Mouse (Mus musculus) lung, embryonic 14.5 days (tissue): ENCODE measurements around the gene Myo7a. TPM values are rescaled to one million over a fixed set of nuclear protein-coding genes. Genes with fewer than 3 reads are reported as not detected.

Experiments
- ATAC-seq: fragments of 200-750 bp; cut with Nextera tagmentation; 2 replicates; pipeline ENCODE4 v1.8.0; 2017; ENCODE audit warnings: mild to moderate bottlenecking, moderate TSS enrichment, moderate library complexity; ENCODE audit not compliant: insufficient read depth
- DNase-seq: peaks from one replicate; pipeline ENCODE4 v3.0.0-alpha.2; 2015
- H3K27ac ChIP-seq: fragments of 300-500 bp; sonication (generic); 2 replicates; pipeline ENCODE4 v1.5.1; 2014; ENCODE audit warnings: low read depth, mild to moderate bottlenecking, moderate library complexity
- H3K27me3 ChIP-seq: fragments of 300-500 bp; sonication (generic); 2 replicates; pipeline ENCODE4 v1.6.1; 2014; ENCODE audit warnings: low read length, control low read depth; ENCODE audit not compliant: insufficient read depth
- H3K36me3 ChIP-seq: fragments of 300-500 bp; sonication (generic); 2 replicates; pipeline ENCODE4 v1.6.1; 2014; ENCODE audit warnings: control low read depth; ENCODE audit not compliant: insufficient read depth
- H3K4me1 ChIP-seq: fragments of 300-500 bp; sonication (generic); 2 replicates; pipeline ENCODE4 v1.6.1; 2014; ENCODE audit warnings: antibody characterized with exemption, control low read depth; ENCODE audit not compliant: insufficient read depth
- H3K4me2 ChIP-seq: fragments of 300-500 bp; sonication (generic); 2 replicates; pipeline ENCODE4 v1.6.1; 2014; ENCODE audit warnings: mild to moderate bottlenecking
- H3K4me3 ChIP-seq: fragments of 300-500 bp; sonication (generic); 2 replicates; pipeline ENCODE4 v1.5.1; 2014; ENCODE audit warnings: low read depth, low read length
- H3K9ac ChIP-seq: fragments of 300-500 bp; sonication (generic); 2 replicates; pipeline ENCODE4 v1.6.1; 2014
- H3K9me3 ChIP-seq: fragments of 300-500 bp; sonication (generic); 2 replicates; pipeline ENCODE4 v1.6.1; 2016; ENCODE audit warnings: low read depth, low read length, control low read depth
- CTCF ChIP-seq: IDR thresholded peaks from 2 replicates; pipeline ENCODE4 v1.5.1; 2016; ENCODE audit warnings: antibody characterized with exemption, low read depth
- WGBS: fragments of 180-500 bp; shearing (Covaris S2); extraction: QIAGEN DNeasy Blood & Tissue Kit; methylation state at CpG from one replicate; pipeline ENCODE4 v1.1.7; 2014; 5-methylcytosine and 5-hydroxymethylcytosine counted together
- polyA plus RNA-seq: library from polyadenylated mRNA; unstranded; fragments of >200 nt; fragmentation: Nextera tagmentation; extraction: Ambion mirVana; gene quantifications from 2 replicates; pipeline ENCODE4 v1.2.1, GENCODE M21; 2014

Gene Myo7a
- polyA plus RNA-seq, 1 experiment from 2014 or later = 15.0 TPM

DNA sequence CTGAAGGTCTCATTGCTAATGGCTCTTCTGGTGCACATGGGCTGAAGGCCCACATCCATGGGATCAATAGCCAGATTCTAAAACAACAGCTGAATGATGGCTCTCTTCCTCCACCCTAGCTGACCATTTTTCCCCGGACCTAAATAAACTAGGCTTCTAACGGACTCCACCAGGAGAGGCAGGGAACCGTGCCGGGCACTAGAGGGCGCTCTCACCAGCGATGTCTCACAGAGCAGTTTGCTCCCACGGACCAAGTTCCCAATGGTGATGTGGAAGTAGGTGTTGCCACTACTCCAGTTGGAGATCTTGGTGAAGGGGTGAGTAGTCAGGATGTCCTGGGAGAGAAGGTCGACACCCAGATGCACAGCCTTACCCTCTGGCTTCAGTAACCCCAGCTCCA is 67.3 kb downstream of the Myo7a start:
- Histone ChIP-seq H3K9ac (no peak overlapping the region), H3K27me3 (no peaks in the 10 kb centered on the region), H3K4me2 (no peak overlapping the region), H3K4me3 (no peak overlapping the region), H3K9me3 (no peaks in the 10 kb centered on the region), H3K27ac (no peak overlapping the region), H3K36me3 (0 out of 2 replicates have a peak, but pooled peaks cover 6% of the 10 kb centered on the region), H3K4me1 (0 out of 2 replicates have a peak, but pooled peaks cover 6% of the 10 kb centered on the region)
- 19% methylated on average over 8 of the region's 8 CpGs for WGBS
- DNase-seq (peak; percentile 75), ATAC-seq (no peak)
- TF ChIP-seq CTCF = peak; percentile 72

DNA sequence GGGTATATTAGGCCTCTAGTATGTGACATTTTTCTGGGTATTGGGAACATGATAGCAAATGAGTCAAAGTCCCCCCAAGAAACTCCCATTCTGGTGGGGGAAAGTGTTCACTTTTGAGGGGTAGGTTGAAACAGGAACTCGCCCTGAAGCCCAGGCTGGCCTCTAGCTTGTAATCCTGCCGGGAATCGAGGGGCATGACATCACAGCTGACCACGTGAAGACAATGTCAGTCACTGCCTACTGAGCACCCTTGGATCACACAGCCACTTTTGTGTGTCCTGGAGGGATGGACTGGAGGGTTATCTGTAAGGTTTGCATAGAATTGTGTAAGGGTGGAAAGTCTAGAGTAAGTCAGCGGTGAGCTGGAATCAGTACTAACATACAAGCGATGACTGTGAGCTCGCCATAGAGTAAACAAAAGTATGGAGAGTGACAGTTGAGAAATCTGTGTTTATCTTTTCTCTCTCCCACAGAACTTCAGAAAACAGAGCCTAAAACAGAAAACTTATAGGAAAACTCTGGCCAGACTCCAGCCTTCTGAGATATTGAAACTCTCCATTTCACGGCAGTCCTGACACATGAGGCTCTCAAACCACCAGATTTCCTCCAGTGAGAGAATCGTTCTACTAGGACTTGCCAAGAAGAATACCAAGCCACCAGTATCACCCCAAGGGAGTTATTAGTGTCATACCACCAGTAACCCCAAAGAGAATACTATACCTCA is 71.1 kb downstream of the Myo7a start:
- Histone ChIP-seq H3K9ac (no peak overlapping the region), H3K9me3 (no peaks in the 10 kb centered on the region), H3K4me3 (no peak overlapping the region), H3K27ac (peak overlapping the region; percentile 43; the same call in 1 of the 2 replicates), H3K27me3 (no peaks in the 10 kb centered on the region), H3K4me2 (0 out of 2 replicates have a peak overlapping the region, but pooled peaks have one; percentile 4), H3K36me3 (no peaks in the 10 kb centered on the region), H3K4me1 (0 out of 2 replicates have a peak, but pooled peaks cover 6% of the 10 kb centered on the region)
- ATAC-seq (peak; percentile 85), DNase-seq (peak; percentile 88)
- TF ChIP-seq CTCF = no peak
- 29% methylated on average over 9 of the region's 9 CpGs for WGBS

DNA sequence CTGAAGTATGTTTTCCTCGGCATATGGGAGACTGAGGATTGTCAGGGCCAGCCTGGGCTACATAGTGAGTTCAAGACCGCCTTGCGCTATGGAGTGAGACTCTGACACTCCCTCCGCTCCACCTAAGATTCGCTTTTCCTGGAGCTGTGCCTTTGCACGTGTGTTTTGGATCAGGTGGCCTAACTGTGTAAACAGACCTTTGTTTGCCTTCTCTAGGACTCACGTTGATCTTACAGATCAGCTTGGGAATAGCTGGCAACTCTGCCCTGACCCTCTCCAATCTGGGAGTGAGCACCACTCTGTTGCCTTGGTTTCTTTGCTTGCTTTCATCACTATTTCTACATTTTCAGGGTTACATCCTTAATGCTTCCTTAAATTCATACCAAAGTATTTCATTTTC is 116.7 kb downstream of the Myo7a start:
- 0 out of 2 replicates have a peak, but pooled peaks have one; percentile 31 for ATAC-seq
- H3K4me1 ChIP-seq = no peaks in the 10 kb centered on the region
- H3K36me3 ChIP-seq = no peaks in the 10 kb centered on the region
- no peak overlapping the region for H3K9ac ChIP-seq
- no peaks in the 10 kb centered on the region for H3K27me3 ChIP-seq
- no peak overlapping the region for H3K4me2 ChIP-seq
- H3K9me3 ChIP-seq = no peaks in the 10 kb centered on the region
- no peak for TF ChIP-seq CTCF
- H3K27ac ChIP-seq = no peak overlapping the region
- WGBS = 65% methylated on average over 7 of the region's 7 CpGs
- DNase-seq = peak; percentile 23
- H3K4me3 ChIP-seq = no peak overlapping the region

Other genes starting within 250 kb of the Myo7a start
- not detected in 2 replicates for gene Gdpd4, start 199.6 kb downstream of the Myo7a start, polyA plus RNA-seq
- gene Omp, start 26.0 kb upstream of the Myo7a start, polyA plus RNA-seq = 0.33 TPM in 1 of 2 replicates, not detected in the other
- gene Capn5, start 58.8 kb upstream of the Myo7a start, polyA plus RNA-seq = 4.5 and 5.4 TPM in 2 replicates
- gene B3gnt6, start 80.0 kb upstream of the Myo7a start, polyA plus RNA-seq = not detected in 2 replicates
- gene Acer3, start 201.7 kb upstream of the Myo7a start, polyA plus RNA-seq = 22.2 and 27.9 TPM in 2 replicates
- gene Tsku, start 241.8 kb upstream of the Myo7a start, polyA plus RNA-seq = 13.8 and 15.9 TPM in 2 replicates